Mouse (Mus musculus) CH12.LX (cell line): ENCODE measurements at regions not wholly inside any gene's neighbourhood (a gene's known extent, or its start where the extent isn't known, plus 50 kb on each side); places are given as distances from the start of the nearest gene placed in this dataset.

ENCODE experiments used
- CTCF ChIP-seq, 2 experiments: IDR thresholded peaks in 1 of 2; conservative IDR thresholded peaks in 1 of 2; 2 replicates each; pipeline ENCODE4 v1.5.1; 2011 to 2012; ENCODE audit warnings: low read depth in 2 of 2, low read length in 2 of 2, improper control_type of control experiment in 1 of 2, inconsistent platforms in 1 of 2, mild to moderate bottlenecking in 1 of 2, moderate library complexity in 1 of 2
- EP300 ChIP-seq: IDR thresholded peaks from 2 replicates; pipeline ENCODE4 v1.6.1; 2011; ENCODE audit warnings: low read length, improper control_type of control experiment
- HCFC1 ChIP-seq: IDR thresholded peaks from 2 replicates; pipeline ENCODE4 v1.6.1; 2012; ENCODE audit warnings: low read depth, mild to moderate bottlenecking, inconsistent platforms, low read length, improper control_type of control experiment
- MAFK ChIP-seq: IDR thresholded peaks from 2 replicates; pipeline ENCODE4 v1.6.1; 2011; ENCODE audit warnings: low read length, improper control_type of control experiment; ENCODE audit not compliant: insufficient replicate concordance
- RCOR1 ChIP-seq: conservative IDR thresholded peaks from 2 replicates; pipeline ENCODE4 v1.6.1; 2012; ENCODE audit warnings: low read depth, mild to moderate bottlenecking, inconsistent platforms, low read length, improper control_type of control experiment
- SMC3 ChIP-seq: IDR thresholded peaks from 2 replicates; pipeline ENCODE4 v1.6.1; 2011; ENCODE audit warnings: low read depth, low read length, improper control_type of control experiment

GRCm38 (mm10) chr1:184603136-184603535 lies 129.3 kb downstream of the Hlx start:
- TF ChIP-seq RCOR1, result no peak
- TF ChIP-seq SMC3, result no peak
- no peak for TF ChIP-seq HCFC1
- no peak for TF ChIP-seq EP300
- no peak for TF ChIP-seq MAFK
- no peak for TF ChIP-seq CTCF (conservative IDR thresholded peaks at IDR 0.05 in 1 of 2, IDR thresholded peaks at IDR 0.05 in 1 of 2; ENCODE audit: low read depth in 2 of 2, low read length in 2 of 2)
